Mouse (Mus musculus): ENCODE data around the gene Scgb2a2. TPM values are rescaled to one million over a fixed set of nuclear protein-coding genes. Genes with fewer than 3 reads are reported as not detected.
A peak's percentile ranks its signal among the peaks of the same experiment; 100 is the strongest.
"Not testable (repeated sequence)": the region's sequence is repeated elsewhere in the genome, so short reads cannot be mapped to it uniquely, and the experiment has no call there.

Gene Scgb2a2
- polyA plus RNA-seq, 1 experiment: not detected

- no peak for DNase-seq
- TF ChIP-seq CTCF (IDR thresholded peaks at IDR 0.05; ENCODE audit: insufficient read depth, low read length) (no peak), POLR2A (IDR thresholded peaks at IDR 0.05; ENCODE audit: borderline replicate concordance, extremely low read depth, low read depth, low read length) (no peak)
- WGBS: 52% methylated on average over 5 of the region's 5 CpGs
- no peak overlapping the region for H3K4me3 ChIP-seq (replicated peaks; ENCODE audit: extremely low read depth, low read depth, low read length)
- peaks cover 5% of the 10 kb centered on the region for H3K4me1 ChIP-seq (ENCODE audit: control insufficient read depth, insufficient read depth, low read length)
These were observed 48.7 kb downstream of the Scgb2a2 start for GRCm38 (mm10) chr19:9896067-9896466.

GRCm38 (mm10) chr19:9898339-9899066 is 51.1 kb downstream of the Scgb2a2 start:
- no peak for DNase-seq
- H3K4me3 ChIP-seq (replicated peaks; ENCODE audit: extremely low read depth, low read depth, low read length): peak overlapping the region; percentile 66
- 8% methylated on average over 17 of the region's 17 CpGs for WGBS

GRCm38 (mm10) chr19:9899072-9899779 is 51.9 kb downstream of the Scgb2a2 start, which contains the start of gene Incenp:
Gene Incenp (minus strand): TSS chr19:9899551.
- WGBS: under 1% methylated on average over 58 of the region's 58 CpGs

More at GRCm38 (mm10) chr19:9898339-9899066, 51.1 kb downstream of the Scgb2a2 start:
- TF ChIP-seq POLR2A (IDR thresholded peaks at IDR 0.05; ENCODE audit: borderline replicate concordance, extremely low read depth, low read depth, low read length) (no peak), CTCF (IDR thresholded peaks at IDR 0.05; ENCODE audit: insufficient read depth, low read length) (no peak)
- peaks cover 5% of the 10 kb centered on the region for H3K4me1 ChIP-seq (ENCODE audit: control insufficient read depth, insufficient read depth, low read length)

GRCm38 (mm10) chr19:9899780-9900146 is 52.4 kb downstream of the Scgb2a2 start:
- peak overlapping the region; percentile 89 for H3K4me3 ChIP-seq (replicated peaks; ENCODE audit: extremely low read depth, low read depth, low read length)
- no peak for TF ChIP-seq CTCF (IDR thresholded peaks at IDR 0.05; ENCODE audit: insufficient read depth, low read length)
- TF ChIP-seq POLR2A (IDR thresholded peaks at IDR 0.05; ENCODE audit: borderline replicate concordance, extremely low read depth, low read depth, low read length): no peak
- no peak for DNase-seq
- H3K4me1 ChIP-seq (ENCODE audit: control insufficient read depth, insufficient read depth, low read length): peaks cover 5% of the 10 kb centered on the region
- WGBS: 9% methylated on average over 10 of the region's 10 CpGs

More at GRCm38 (mm10) chr19:9899072-9899779, 51.9 kb downstream of the Scgb2a2 start, which contains the start of gene Incenp:
- peak; percentile 90 for DNase-seq
- Histone ChIP-seq H3K4me3 (replicated peaks; ENCODE audit: extremely low read depth, low read depth, low read length) (peak within 1 kb of the TSS; percentile 89), H3K4me1 (ENCODE audit: control insufficient read depth, insufficient read depth, low read length) (peaks cover 5% of the 10 kb centered on the region)
- TF ChIP-seq POLR2A (IDR thresholded peaks at IDR 0.05; ENCODE audit: borderline replicate concordance, extremely low read depth, low read depth, low read length): peak; percentile 98
- TF ChIP-seq CTCF (IDR thresholded peaks at IDR 0.05; ENCODE audit: insufficient read depth, low read length): no peak

GRCm38 (mm10) chr19:9900696-9901095 is 53.3 kb downstream of the Scgb2a2 start:
- not testable (repeated sequence) for H3K4me3 ChIP-seq (replicated peaks; ENCODE audit: extremely low read depth, low read depth, low read length); H3K4me1 ChIP-seq (ENCODE audit: control insufficient read depth, insufficient read depth, low read length); DNase-seq
- 97% methylated on average over 2 of the region's 2 CpGs for WGBS

Other genes with a start within 250 kb of the Scgb2a2 start
- gene Incenp, start 52.0 kb downstream of the Scgb2a2 start, polyA plus RNA-seq (2012; rRNA removed): 5.5 and 7.7 TPM in 2 replicates
- 4,642 and 7,955 TPM in 2 replicates for gene Fth1, start 133.0 kb downstream of the Scgb2a2 start, polyA plus RNA-seq (2012; rRNA removed)
- gene Best1, start 154.1 kb downstream of the Scgb2a2 start, polyA plus RNA-seq (2012; rRNA removed): 2.3 and 3.1 TPM in 2 replicates
- 10.5 and 13.8 TPM in 2 replicates for gene Rab3il1, start 154.1 kb downstream of the Scgb2a2 start, polyA plus RNA-seq (2012; rRNA removed)
- gene Fads3, start 194.0 kb downstream of the Scgb2a2 start, polyA plus RNA-seq (2012; rRNA removed): 283 and 341 TPM in 2 replicates